Mouse (Mus musculus) MEL (cell line): ENCODE data around the gene Ets1. TPM values are rescaled to one million over a fixed set of nuclear protein-coding genes. Genes with fewer than 3 reads are reported as not detected.

Experiments used
- DNase-seq: peaks from one replicate; pipeline ENCODE4 v3.0.0; 2011; ENCODE audit warnings: low read depth, low spot score
- H3K27ac ChIP-seq: 2 replicates; pipeline ENCODE4 v1.5.1; 2012; ENCODE audit warnings: low read depth, mild to moderate bottlenecking, control low read depth, low read length, moderate library complexity; ENCODE audit not compliant: control insufficient read depth
- H3K27me3 ChIP-seq, 2 experiments: fragments of 150-350 bp in 1 of 2; sonication (generic) in 1 of 2; 2 replicates each; pipeline ENCODE4 v1.6.1; 2012; ENCODE audit warnings: low read length in 2 of 2, mild to moderate bottlenecking in 2 of 2, improper control_type of control experiment in 1 of 2, moderate library complexity in 1 of 2; ENCODE audit not compliant: insufficient read depth in 2 of 2, control insufficient read depth in 1 of 2
- H3K36me3 ChIP-seq, 2 experiments: 2 replicates each; pipeline ENCODE4 v1.6.1; 2012 to 2014; ENCODE audit warnings: low read length in 2 of 2, improper control_type of control experiment in 1 of 2, inconsistent platforms in 1 of 2, mild to moderate bottlenecking in 1 of 2; ENCODE audit not compliant: insufficient read depth in 2 of 2, control insufficient read depth in 1 of 2
- H3K4me1 ChIP-seq, 2 experiments: fragments of 150-350 bp in 1 of 2; sonication (generic) in 1 of 2; 2 replicates each; pipeline ENCODE4 v1.6.1; 2012; ENCODE audit warnings: low read length in 2 of 2, improper control_type of control experiment in 1 of 2, mild to moderate bottlenecking in 1 of 2; ENCODE audit not compliant: insufficient read depth in 2 of 2, control insufficient read depth in 1 of 2
- H3K4me3 ChIP-seq, 2 experiments: fragments of 150-350 bp in 1 of 2; sonication (generic) in 1 of 2; 2 replicates each; pipeline ENCODE4 v1.5.1; 2012; ENCODE audit warnings: low read depth in 2 of 2, low read length in 2 of 2, mild to moderate bottlenecking in 2 of 2, moderate library complexity in 2 of 2, control low read depth in 1 of 2, improper control_type of control experiment in 1 of 2; ENCODE audit not compliant: control insufficient read depth in 1 of 2, insufficient read depth in 1 of 2
- H3K79me2 ChIP-seq: 2 replicates; pipeline ENCODE4 v1.6.1; 2012; ENCODE audit warnings: mild to moderate bottlenecking, low read length, moderate library complexity; ENCODE audit not compliant: control insufficient read depth, poor library complexity, insufficient read depth
- H3K9ac ChIP-seq: 2 replicates; pipeline ENCODE4 v1.6.1; 2012; ENCODE audit warnings: low read depth, mild to moderate bottlenecking, control low read depth, low read length, moderate library complexity; ENCODE audit not compliant: control insufficient read depth, poor library complexity, severe bottlenecking
- H3K9me3 ChIP-seq: fragments of 150-350 bp; sonication (generic); replicated peaks from 2 replicates; pipeline ENCODE4 v1.6.1; 2012; ENCODE audit warnings: mild to moderate bottlenecking, low read length, improper control_type of control experiment, moderate library complexity; ENCODE audit not compliant: insufficient read depth
- CTCF ChIP-seq, 3 experiments: IDR thresholded peaks in 2 of 3; conservative IDR thresholded peaks in 1 of 3; 2 replicates each; pipeline ENCODE4 v1.5.1; 2011 to 2012; ENCODE audit warnings: low read length in 3 of 3, low read depth in 2 of 3, mild to moderate bottlenecking in 2 of 3, improper control_type of control experiment in 1 of 3, inconsistent platforms in 1 of 3, mixed read lengths in 1 of 3, moderate library complexity in 1 of 3; ENCODE audit not compliant: control insufficient read depth in 1 of 3, insufficient read depth in 1 of 3, poor library complexity in 1 of 3, severe bottlenecking in 1 of 3
- E2F4 ChIP-seq: IDR thresholded peaks from 2 replicates; pipeline ENCODE4 v1.6.1; 2011; ENCODE audit warnings: low read depth, low read length, improper control_type of control experiment, borderline replicate concordance
- ELF1 ChIP-seq: IDR thresholded peaks from 2 replicates; pipeline ENCODE4 v1.6.1; 2014; ENCODE audit warnings: low read depth, mild to moderate bottlenecking, inconsistent platforms, low read length, improper control_type of control experiment, moderate library complexity
- EP300 ChIP-seq, 2 experiments: IDR thresholded peaks; 2 replicates each; pipeline ENCODE4 v1.6.1; 2011; ENCODE audit warnings: improper control_type of control experiment in 2 of 2, low read length in 2 of 2, low read depth in 1 of 2, mild to moderate bottlenecking in 1 of 2
- GATA1 ChIP-seq: IDR thresholded peaks from 2 replicates; pipeline ENCODE4 v1.6.1; 2011; ENCODE audit warnings: low read depth, low read length, improper control_type of control experiment
- MAFK ChIP-seq: IDR thresholded peaks from 2 replicates; pipeline ENCODE4 v1.6.1; 2011; ENCODE audit warnings: low read depth, mild to moderate bottlenecking, low read length, improper control_type of control experiment, borderline replicate concordance
- MEF2A ChIP-seq: IDR thresholded peaks from 2 replicates; pipeline ENCODE4 v1.6.1; 2014; ENCODE audit warnings: low read depth, mild to moderate bottlenecking, inconsistent platforms, low read length, improper control_type of control experiment; ENCODE audit not compliant: poor library complexity, insufficient replicate concordance, severe bottlenecking; ENCODE audit errors: extremely low read depth
- POLR2A ChIP-seq, 2 experiments: IDR thresholded peaks; 2 replicates each; pipeline ENCODE4 v1.6.1; 2011 to 2012; ENCODE audit warnings: low read length in 2 of 2, mild to moderate bottlenecking in 2 of 2, control low read depth in 1 of 2, improper control_type of control experiment in 1 of 2, low read depth in 1 of 2, moderate library complexity in 1 of 2; ENCODE audit not compliant: control insufficient read depth in 1 of 2, insufficient read depth in 1 of 2, poor library complexity in 1 of 2
- POLR2AphosphoS2 ChIP-seq: IDR thresholded peaks from 2 replicates; pipeline ENCODE4 v1.6.1; 2011; ENCODE audit warnings: low read length, improper control_type of control experiment
- SIN3A ChIP-seq: IDR thresholded peaks from 2 replicates; pipeline ENCODE4 v1.6.1; 2012; ENCODE audit warnings: low read length, improper control_type of control experiment, inconsistent platforms
- TAL1 ChIP-seq: IDR thresholded peaks from 2 replicates; pipeline ENCODE4 v1.6.1; 2012; ENCODE audit warnings: mild to moderate bottlenecking, inconsistent platforms, low read length, moderate library complexity, mixed read lengths
- TBP ChIP-seq: IDR thresholded peaks from 2 replicates; pipeline ENCODE4 v1.8.0; 2011; ENCODE audit warnings: low read depth, low read length, improper control_type of control experiment
- USF1 ChIP-seq: IDR thresholded peaks from 2 replicates; pipeline ENCODE4 v1.6.1; 2014; ENCODE audit warnings: low read depth, mild to moderate bottlenecking, inconsistent platforms, low read length, improper control_type of control experiment, moderate library complexity
- ZC3H11A ChIP-seq: IDR thresholded peaks from 2 replicates; pipeline ENCODE4 v1.6.1; 2012; ENCODE audit warnings: low read depth, mild to moderate bottlenecking, inconsistent platforms, low read length, improper control_type of control experiment
- ZKSCAN1 ChIP-seq: IDR thresholded peaks from 2 replicates; pipeline ENCODE4 v1.6.1; 2012; ENCODE audit warnings: low read depth, mild to moderate bottlenecking, inconsistent platforms, low read length, improper control_type of control experiment, moderate library complexity
- ZNF384 ChIP-seq: IDR thresholded peaks from 2 replicates; pipeline ENCODE4 v1.6.1; 2012; ENCODE audit warnings: low read depth, mild to moderate bottlenecking, inconsistent platforms, low read length, improper control_type of control experiment
- polyA plus RNA-seq, 2 experiments: library from polyadenylated mRNA; stranded (reverse) in 1 of 2; unstranded in 1 of 2; fragments of >175 nt in 1 of 2; fragments of >200 nt in 1 of 2; gene quantifications; 2 replicates each; pipeline versions ENCODE4 v1.2.1 to v1.2.4; 2012; ENCODE audit warnings: low replicate concordance in 2 of 2, low read depth in 1 of 2; ENCODE audit not compliant: insufficient read length in 2 of 2, insufficient read depth in 1 of 2, missing spikeins in 1 of 2
- total RNA-seq: library from RNA; depleted of rRNA; stranded (reverse); fragments of 300-350 nt; gene quantifications from 2 replicates; pipeline ENCODE4 v1.2.3, GENCODE M21; 2012

Gene Ets1
- total and polyA plus RNA-seq, 3 experiments: 0.10 to 0.19 TPM; not detected in 1

DNA sequence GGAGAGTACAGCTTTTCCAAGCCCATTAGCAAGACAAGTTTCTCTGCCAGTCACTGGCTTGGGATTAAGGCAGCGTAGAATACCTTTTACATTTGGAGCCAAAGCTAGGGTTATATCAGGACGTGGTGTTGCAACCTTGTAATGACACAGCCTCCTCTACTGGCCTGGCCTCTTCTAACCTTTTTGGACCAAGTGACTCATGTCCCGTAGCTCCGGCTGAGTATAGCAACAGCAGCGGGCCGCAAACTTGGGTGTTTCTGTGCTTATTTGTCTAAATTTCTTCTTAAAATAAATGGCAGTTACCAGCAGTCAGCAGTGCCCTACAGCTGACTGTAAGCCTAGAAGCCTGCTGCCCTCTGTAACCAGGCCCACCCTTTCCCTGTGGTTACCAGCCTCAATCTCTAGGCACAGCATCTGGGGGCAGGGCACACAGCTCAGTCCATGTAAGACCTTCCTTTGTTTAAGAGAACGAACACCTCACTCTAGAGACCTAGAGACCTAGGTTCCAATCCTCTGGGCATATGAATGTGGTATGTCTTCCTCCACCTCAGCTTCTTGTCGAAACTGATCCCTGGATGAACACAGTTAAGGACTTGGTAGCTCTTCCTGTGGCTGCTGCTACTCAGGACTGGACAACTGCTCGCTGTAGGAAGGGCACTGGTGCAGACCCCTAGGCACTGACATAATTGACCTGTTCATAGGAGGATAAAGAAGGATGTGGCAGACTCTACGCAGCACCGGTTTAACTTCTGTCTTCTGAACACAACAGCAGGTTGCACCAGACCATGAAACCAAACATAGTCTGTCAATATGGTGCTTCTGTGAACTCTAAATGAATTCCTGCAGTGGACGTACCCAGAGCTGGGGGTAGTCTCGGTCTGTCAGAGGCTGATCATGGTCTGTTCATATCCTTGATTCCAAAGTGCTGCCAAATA is 94.9 kb downstream of the Ets1 start:
- no peaks in the 10 kb centered on the region; a peak in 2 of 4 replicates for H3K27me3 ChIP-seq
- TF ChIP-seq CTCF (IDR thresholded peaks at IDR 0.05 in 2 of 3, conservative IDR thresholded peaks at IDR 0.05 in 1 of 3; ENCODE audit: control insufficient read depth in 1 of 3, insufficient read depth in 1 of 3, low read depth in 2 of 3, low read length in 3 of 3, poor library complexity in 1 of 3, severe bottlenecking in 1 of 3) (no peak), EP300 (IDR thresholded peaks at IDR 0.05; ENCODE audit: low read depth in 1 of 2, low read length in 2 of 2) (no peak), E2F4 (no peak), MEF2A (no peak), POLR2AphosphoS2 (no peak)
- H3K9ac ChIP-seq: no peak overlapping the region
- H3K36me3 ChIP-seq: no peaks in the 10 kb centered on the region
- H3K27ac ChIP-seq: no peak overlapping the region
- no peaks in the 10 kb centered on the region for H3K4me1 ChIP-seq
- DNase-seq: no peak
- no peak overlapping the region for H3K4me3 ChIP-seq
- no peaks in the 10 kb centered on the region for H3K9me3 ChIP-seq
- no peaks in the 10 kb centered on the region for H3K79me2 ChIP-seq

DNA sequence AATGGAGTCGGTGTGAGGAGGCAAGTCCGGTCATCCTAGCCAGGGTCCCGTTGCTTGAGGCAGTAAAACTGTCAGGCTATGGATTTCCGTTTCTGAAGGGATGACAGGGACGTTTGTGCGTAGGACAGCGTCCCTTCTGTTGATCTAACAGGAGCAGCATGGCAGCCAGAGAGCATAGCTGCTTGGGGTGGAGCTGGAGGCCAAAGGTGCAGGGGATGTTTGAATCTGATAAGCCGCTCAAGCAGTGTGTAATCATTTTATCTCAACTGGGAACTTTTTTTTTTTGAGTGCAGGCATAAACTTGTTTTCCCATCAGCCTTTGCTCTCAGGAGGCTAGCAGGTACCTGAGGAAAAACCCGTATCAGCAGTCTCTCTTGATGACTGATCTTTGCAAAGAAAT is 95.8 kb downstream of the Ets1 start:
- no peaks in the 10 kb centered on the region for H3K36me3 ChIP-seq
- no peak for DNase-seq

DNA sequence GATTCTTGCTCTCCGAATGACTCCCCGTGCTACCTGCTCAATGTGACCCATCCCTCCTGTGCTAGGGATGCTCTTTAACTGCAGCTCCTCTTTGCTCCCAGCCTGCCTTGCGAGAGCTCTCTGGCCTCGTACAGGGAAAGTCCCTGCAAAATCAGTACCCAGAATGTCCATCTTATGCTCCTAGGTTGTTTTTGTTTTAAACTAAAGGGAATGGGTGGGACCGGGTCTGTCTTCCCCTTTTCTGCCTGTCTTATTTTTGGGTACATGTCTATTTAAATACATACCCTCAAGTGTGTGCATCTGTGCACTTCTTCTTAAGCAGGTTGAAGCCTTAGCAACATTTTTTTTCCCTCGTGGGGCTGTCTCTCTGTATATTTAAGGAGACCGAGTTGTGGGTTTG is 99.0 kb downstream of the Ets1 start:
- no peak for TF ChIP-seq ZKSCAN1
- TF ChIP-seq GATA1: no peak
- no peak for TF ChIP-seq POLR2A (IDR thresholded peaks at IDR 0.05; ENCODE audit: control insufficient read depth in 1 of 2, insufficient read depth in 1 of 2, low read depth in 1 of 2, low read length in 2 of 2, poor library complexity in 1 of 2)
- no peak for TF ChIP-seq TAL1
- TF ChIP-seq ELF1: no peak
- no peak for TF ChIP-seq USF1
- TF ChIP-seq E2F4: no peak
- TF ChIP-seq ZNF384: no peak
- no peak for TF ChIP-seq ZC3H11A
- H3K4me3 ChIP-seq: no peak overlapping the region

More for the DNA sequence above, 95.8 kb downstream of the Ets1 start:
- Histone ChIP-seq H3K27ac (no peak overlapping the region), H3K79me2 (no peaks in the 10 kb centered on the region), H3K27me3 (no peaks in the 10 kb centered on the region; a peak in 1 of 4 replicates), H3K9me3 (no peaks in the 10 kb centered on the region), H3K9ac (no peak overlapping the region), H3K4me3 (no peak overlapping the region)
- no peak for TF ChIP-seq SIN3A
- TF ChIP-seq TBP: no peak
- no peak for TF ChIP-seq USF1
- peak; percentile 34; the same call in 1 of the 2 replicates for TF ChIP-seq ZNF384
- no peak for TF ChIP-seq MAFK
- TF ChIP-seq, all 39 proteins: peak for 1
- H3K4me1 ChIP-seq: no peaks in the 10 kb centered on the region

More for the DNA sequence above, 99.0 kb downstream of the Ets1 start:
- Histone ChIP-seq H3K79me2 (no peaks in the 10 kb centered on the region), H3K9ac (no peak overlapping the region), H3K4me1 (no peaks in the 10 kb centered on the region), H3K36me3 (no peaks in the 10 kb centered on the region), H3K27ac (no peak overlapping the region), H3K27me3 (no peaks in the 10 kb centered on the region), H3K9me3 (no peaks in the 10 kb centered on the region)
- DNase-seq: no peak
